Mouse (Mus musculus): Measurements from ENCODE around the gene Adgrg2. TPM values are rescaled to one million over a fixed set of nuclear protein-coding genes. Genes with fewer than 3 reads are reported as not detected.

The Adgrg2 gene
- total RNA-seq (2012; rRNA removed), result not detected in 2 replicates
- total RNA-seq (2014; rRNA removed), result not detected in 2 replicates
- not detected in 2 replicates for polyA plus RNA-seq (2012; ENCODE audit: insufficient read length, low read depth)

DNA sequence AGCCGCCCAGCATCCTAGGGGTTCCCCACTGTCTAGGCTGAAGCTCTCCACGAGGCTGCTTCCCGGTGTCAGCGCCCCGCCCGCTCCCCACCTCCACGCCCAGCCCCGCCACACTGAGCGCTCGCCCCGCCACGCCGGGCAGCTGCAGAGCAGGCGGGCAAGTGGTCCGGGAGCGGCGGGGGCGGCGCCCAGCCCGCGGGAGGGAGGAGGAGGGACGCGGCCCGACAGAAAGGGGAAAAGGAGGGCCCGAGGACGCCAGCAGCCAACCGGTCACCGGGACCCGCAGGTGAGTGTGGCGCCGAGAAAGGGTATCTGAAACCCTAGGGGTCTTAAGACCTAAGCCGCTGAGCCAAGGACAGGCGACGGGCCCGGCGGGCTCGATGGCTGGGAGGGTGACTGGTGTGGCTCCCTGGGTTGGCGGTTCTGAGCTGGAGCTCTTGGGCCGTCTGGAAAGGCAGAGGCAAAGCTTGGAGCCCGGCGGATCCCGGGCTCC lies at the start of gene Adgrg2:
Gene Adgrg2 (plus strand): TSS at position 227 of the 493 bp plus-strand sequence.
- Histone ChIP-seq H3K9me3 (replicated peaks; ENCODE audit: low read length) (no peaks in the 10 kb centered on the region), H3K27ac (ENCODE audit: insufficient read depth, low read depth) (no peak within 1 kb of the TSS), H3K79me2 (replicated peaks; ENCODE audit: control insufficient read depth, extremely low read depth, insufficient read depth, poor library complexity, severe bottlenecking) (no peaks in the 10 kb centered on the region), H3K4me2 (ENCODE audit: insufficient read depth, low read depth, poor library complexity, severe bottlenecking) (peak within 1 kb of the TSS; percentile 56), H3K36me3 (replicated peaks in 1 of 2; ENCODE audit: control insufficient read depth in 1 of 2, insufficient read depth in 1 of 2, low read length in 1 of 2) (no peaks in the 10 kb centered on the region), H3K4me3 (replicated peaks in 1 of 3; ENCODE audit: low read depth in 2 of 3, low read length in 2 of 3, poor library complexity in 1 of 3) (no peak within 1 kb of the TSS), H3K9ac (ENCODE audit: insufficient read depth, low read depth) (no peak within 1 kb of the TSS), H3K4me1 (ENCODE audit: control insufficient read depth in 1 of 2, insufficient read depth in 2 of 2) (no peaks in the 10 kb centered on the region), H3K27me3 (replicated peaks) (no peaks in the 10 kb centered on the region)
- TF ChIP-seq IRF4 (IDR thresholded peaks at IDR 0.05; ENCODE audit: low read depth, low read length) (no peak), USF1 (IDR thresholded peaks at IDR 0.05; ENCODE audit: low read depth, low read length) (no peak), KAT2A (IDR thresholded peaks at IDR 0.05; ENCODE audit: insufficient replicate concordance, low read length) (no peak), NRF1 (IDR thresholded peaks at IDR 0.05; ENCODE audit: low read depth, low read length) (no peak), TCF12 (IDR thresholded peaks at IDR 0.05; ENCODE audit: low read depth, low read length) (no peak), BHLHE40 (IDR thresholded peaks at IDR 0.05; ENCODE audit: low read depth, low read length) (no peak)
- no peak for DNase-seq (ENCODE audit: extremely low read depth)
- in situ Hi-C loops (cut with MboI; ENCODE audit: low pct_ligation_motif_present, low pct_unique_long_range_greater_than_20kb, low sequenced_read_pairs) (no loop called here), dilution Hi-C loops (cut with MboI; ENCODE audit: extremely low pct_ligation_motif_present, extremely low pct_unique_long_range_greater_than_20kb, low sequenced_read_pairs) (no loop called here)

DNA sequence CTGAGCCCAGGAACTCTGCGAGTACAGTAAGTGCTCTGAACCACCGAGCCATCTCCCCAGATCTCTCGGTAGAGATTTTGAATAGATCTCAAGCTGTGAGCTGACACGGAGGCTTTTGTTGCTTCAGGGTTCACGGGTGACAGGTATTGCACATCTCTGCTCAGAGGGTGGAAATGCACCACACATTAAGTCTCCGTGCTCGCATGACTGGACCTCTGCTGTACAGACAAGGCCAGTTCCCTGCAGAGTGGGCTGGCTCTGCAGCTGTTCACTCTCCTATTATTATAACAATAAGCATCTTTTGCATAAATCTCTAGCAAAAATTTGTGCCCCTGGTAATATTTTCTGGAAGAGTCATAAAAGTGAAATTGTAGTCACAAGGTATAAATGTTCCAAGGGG lies 39.5 kb upstream of the Adgrg2 start:
- no peak for DNase-seq (ENCODE audit: extremely low read depth)
- no peak overlapping the region for H3K27ac ChIP-seq (ENCODE audit: insufficient read depth, low read depth)
- no peaks in the 10 kb centered on the region for H3K9me3 ChIP-seq (replicated peaks; ENCODE audit: low read length)
- no peak overlapping the region for H3K4me2 ChIP-seq (ENCODE audit: insufficient read depth, low read depth, poor library complexity, severe bottlenecking)
- TF ChIP-seq RAD21 (IDR thresholded peaks at IDR 0.05; ENCODE audit: low read depth, low read length), result no peak
- no peak for TF ChIP-seq ZNF384 (IDR thresholded peaks at IDR 0.05; ENCODE audit: low read depth, low read length)
- TF ChIP-seq MXI1 (IDR thresholded peaks at IDR 0.05; ENCODE audit: low read depth, low read length), result no peak
- no peak for TF ChIP-seq POLR2AphosphoS2 (IDR thresholded peaks at IDR 0.05; ENCODE audit: low read depth, low read length)
- no peak for TF ChIP-seq PAX5 (IDR thresholded peaks at IDR 0.05; ENCODE audit: low read length)
- no peak for TF ChIP-seq ZC3H11A (IDR thresholded peaks at IDR 0.05; ENCODE audit: low read depth, low read length)
- no peak for TF ChIP-seq BHLHE40 (IDR thresholded peaks at IDR 0.05; ENCODE audit: low read depth, low read length)
- no peak for TF ChIP-seq GABPA (IDR thresholded peaks at IDR 0.05; ENCODE audit: insufficient replicate concordance, low read depth, low read length)
- TF ChIP-seq E2F4 (IDR thresholded peaks at IDR 0.05; ENCODE audit: insufficient replicate concordance, low read depth, low read length), result no peak
- TF ChIP-seq ZMIZ1 (IDR thresholded peaks at IDR 0.05; ENCODE audit: low read depth, low read length), result no peak
- no peak for TF ChIP-seq CHD2 (IDR thresholded peaks at IDR 0.05; ENCODE audit: low read length)
- TF ChIP-seq HCFC1 (IDR thresholded peaks at IDR 0.05; ENCODE audit: low read depth, low read length), result no peak
- TF ChIP-seq ZKSCAN1 (IDR thresholded peaks at IDR 0.05; ENCODE audit: borderline replicate concordance, low read depth, low read length), result no peak
- no peak for TF ChIP-seq KAT2A (IDR thresholded peaks at IDR 0.05; ENCODE audit: insufficient replicate concordance, low read length)
- TF ChIP-seq USF2 (conservative IDR thresholded peaks at IDR 0.05; ENCODE audit: low read depth, low read length), result no peak
- no peak for TF ChIP-seq ETS1 (conservative IDR thresholded peaks at IDR 0.05; ENCODE audit: low read depth, low read length)
- no peak for TF ChIP-seq MAFK (IDR thresholded peaks at IDR 0.05; ENCODE audit: insufficient replicate concordance, low read length)
- no peak for TF ChIP-seq TCF12 (IDR thresholded peaks at IDR 0.05; ENCODE audit: low read depth, low read length)
- peaks cover 0 to 8% of the 10 kb centered on the region in 2 experiments; a peak in 2 of 4 replicates for H3K4me1 ChIP-seq (ENCODE audit: control insufficient read depth in 1 of 2, insufficient read depth in 2 of 2)
- dilution Hi-C loops (cut with MboI; ENCODE audit: extremely low pct_ligation_motif_present, extremely low pct_unique_long_range_greater_than_20kb, low sequenced_read_pairs) (no loop called here), in situ Hi-C loops (cut with MboI; ENCODE audit: low pct_ligation_motif_present, low pct_unique_long_range_greater_than_20kb, low sequenced_read_pairs) (no loop called here)
- H3K9ac ChIP-seq (ENCODE audit: insufficient read depth, low read depth), result no peak overlapping the region
- H3K4me3 ChIP-seq (replicated peaks in 1 of 3; ENCODE audit: low read depth in 2 of 3, low read length in 2 of 3, poor library complexity in 1 of 3), result no peak overlapping the region
- no peaks in the 10 kb centered on the region for H3K36me3 ChIP-seq (replicated peaks in 1 of 2; ENCODE audit: control insufficient read depth in 1 of 2, insufficient read depth in 1 of 2, low read length in 1 of 2)
- H3K79me2 ChIP-seq (replicated peaks; ENCODE audit: control insufficient read depth, extremely low read depth, insufficient read depth, poor library complexity, severe bottlenecking), result no peaks in the 10 kb centered on the region
- H3K27me3 ChIP-seq (replicated peaks), result no peaks in the 10 kb centered on the region
